Comparison of ENCODE assay signal across 8 mouse cellular contexts in the genomic region with DNA sequence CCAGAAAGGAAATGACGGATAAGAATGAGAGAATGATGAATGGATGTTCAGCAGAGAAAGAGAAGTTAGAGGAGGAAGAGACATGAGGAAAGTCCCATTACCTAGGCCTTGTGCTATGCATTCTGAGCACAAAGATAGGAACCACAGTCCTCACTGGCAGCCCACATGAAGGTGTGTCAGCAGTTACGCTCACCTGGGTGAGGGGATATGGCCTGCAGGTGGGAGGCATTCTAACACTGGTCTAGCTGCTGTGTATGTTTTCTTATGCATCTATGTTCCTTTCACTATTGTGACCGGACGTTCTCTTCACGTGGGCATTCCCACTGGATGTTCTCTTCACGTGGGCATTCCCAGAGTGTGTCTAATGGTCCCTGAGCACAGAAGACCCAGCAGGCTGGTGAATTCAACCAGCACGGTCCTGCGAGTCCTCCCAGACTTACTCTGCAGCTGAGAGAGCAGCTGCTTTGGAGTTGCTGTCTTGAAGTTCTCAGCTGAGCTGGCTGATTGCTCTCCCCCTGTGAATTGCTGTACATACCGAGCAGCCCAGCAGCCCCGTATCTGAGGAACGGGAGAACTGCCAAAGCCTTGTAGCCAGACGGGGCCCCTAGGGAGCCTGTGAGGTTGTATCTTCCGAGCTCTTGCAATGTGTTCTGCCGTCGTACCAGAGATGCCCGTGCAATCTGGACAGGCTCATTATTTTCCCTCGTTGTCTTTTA.
DNase-seq lines count a peak whose midpoint lies in the region; ATAC-seq and TF ChIP-seq lines count a peak whose summit lies in the region.

No protein-coding gene starts in this region.

- no peaks in the 10 kb centered on the region for H3K9me3 ChIP-seq in heart, postnatal 0 days (replicated peaks; ENCODE audit: control insufficient read depth, low read length)
- no peaks in the 10 kb centered on the region for H3K9me3 ChIP-seq in limb, embryonic 15.5 days

- WGBS in heart, postnatal 0 days = 34% methylated on average over 17 of the region's 17 CpGs
- WGBS in limb, embryonic 15.5 days = 35% methylated on average over 17 of the region's 17 CpGs

- no peak overlapping the region for H3K9ac ChIP-seq in heart, postnatal 0 days (replicated peaks; ENCODE audit: low read depth, low read length)
- no peak overlapping the region for H3K9ac ChIP-seq in limb, embryonic 15.5 days

- H3K27me3 ChIP-seq in heart, postnatal 0 days (ENCODE audit: control insufficient read depth, insufficient read depth, low read length) = peaks cover 28% of the 10 kb centered on the region
- no peaks in the 10 kb centered on the region for H3K27me3 ChIP-seq in limb, embryonic 15.5 days

- TF ChIP-seq CTCF in heart, postnatal 0 days (IDR thresholded peaks at IDR 0.05; ENCODE audit: low read depth) = no peak

- H3K4me1 ChIP-seq in heart, postnatal 0 days (ENCODE audit: control insufficient read depth, insufficient read depth) = no peaks in the 10 kb centered on the region
- H3K4me1 ChIP-seq in limb, embryonic 15.5 days = peaks cover 18% of the 10 kb centered on the region

- H3K4me2 ChIP-seq in heart, postnatal 0 days (ENCODE audit: low read depth, low read length) = peak overlapping the region; percentile 45
- peak overlapping the region; percentile 30 for H3K4me2 ChIP-seq in limb, embryonic 15.5 days

- peak overlapping the region; percentile 14; the same call in 1 of the 2 replicates for H3K4me3 ChIP-seq in heart, postnatal 0 days (ENCODE audit: low read depth, low read length)
- H3K4me3 ChIP-seq in limb, embryonic 15.5 days = no peak overlapping the region

- DNase-seq in layer of hippocampus, adult 18-20 months (ENCODE audit: low spot score in 2 of 2) = peak; percentile 50 to 64
- no peak for DNase-seq in layer of hippocampus, postnatal 25 days (ENCODE audit: extremely low spot score in 1 of 2, low spot score in 1 of 2)
- peak; percentile 81 to 88 for DNase-seq in cerebellum, postnatal 10 days
- DNase-seq in heart, postnatal 0 days (ENCODE audit: low spot score) = peak; percentile 47
- DNase-seq in lung, adult 18-20 months = no peak
- no peak for DNase-seq in thymus, postnatal 4 days

- TF ChIP-seq EP300 in heart, postnatal 0 days (IDR thresholded peaks at IDR 0.05; ENCODE audit: low read depth) = no peak

- ATAC-seq in heart, postnatal 0 days (ENCODE audit: insufficient read depth, low read depth) = peak; percentile 39; the same call in 1 of the 2 replicates
- no peak for ATAC-seq in limb, embryonic 15.5 days (ENCODE audit: insufficient number of reproducible peaks, low FRiP score, low TSS enrichment, low read depth)
- no peak for ATAC-seq in erythroid progenitor cell, adult 5-6 weeks (replicated peaks; ENCODE audit: low FRiP score, poor library complexity, severe bottlenecking)

- no peaks in the 10 kb centered on the region for H3K36me3 ChIP-seq in heart, postnatal 0 days (replicated peaks; ENCODE audit: control insufficient read depth, insufficient read depth, low read length)
- H3K36me3 ChIP-seq in limb, embryonic 15.5 days = no peaks in the 10 kb centered on the region

- no peak overlapping the region for H3K27ac ChIP-seq in heart, postnatal 0 days (ENCODE audit: low read depth)
- H3K27ac ChIP-seq in limb, embryonic 15.5 days = no peak overlapping the region

Comparison
In these comparisons a context has a peak if more than half of its experiments do, and no peak if none do; other contexts are left out.
1. DNase-seq: peak in layer of hippocampus, adult 18-20 months (2 of 2), cerebellum, postnatal 10 days (2 of 2) and heart, postnatal 0 days (single experiment); none in layer of hippocampus, postnatal 25 days (0 of 2), lung, adult 18-20 months (0 of 2) and thymus, postnatal 4 days (single experiment).